Mouse (Mus musculus) stomach, embryonic 16.5 days (tissue): ENCODE measurements at regions not wholly inside any gene's neighbourhood (a gene's known extent, or its start where the extent isn't known, plus 50 kb on each side); places are given as distances from the start of the nearest gene placed in this dataset.

Source experiments
- ATAC-seq: fragments of 200-750 bp; cut with Nextera tagmentation; 2 replicates; pipeline ENCODE4 v1.8.0; 2017; ENCODE audit warnings: moderate number of reproducible peaks, moderate TSS enrichment; ENCODE audit not compliant: insufficient read depth, low FRiP score
- H3K27ac ChIP-seq: fragments of 300-500 bp; sonication (generic); 2 replicates; pipeline ENCODE4 v1.5.1; 2014; ENCODE audit warnings: low read length
- H3K27me3 ChIP-seq: fragments of 300-500 bp; sonication (generic); 2 replicates; pipeline ENCODE4 v1.6.1; 2014; ENCODE audit warnings: low read length, control low read depth, mixed read lengths; ENCODE audit not compliant: control insufficient read depth, insufficient read depth
- H3K36me3 ChIP-seq: fragments of 300-500 bp; sonication (generic); 2 replicates; pipeline ENCODE4 v1.6.1; 2014; ENCODE audit warnings: low read length; ENCODE audit not compliant: control insufficient read depth, insufficient read depth
- H3K4me1 ChIP-seq: fragments of 300-500 bp; sonication (generic); 2 replicates; pipeline ENCODE4 v1.6.1; 2014; ENCODE audit warnings: low read length, control low read depth, mixed read lengths; ENCODE audit not compliant: control insufficient read depth, insufficient read depth
- H3K4me2 ChIP-seq: fragments of 300-500 bp; sonication (generic); 2 replicates; pipeline ENCODE4 v1.6.1; 2014; ENCODE audit warnings: low read depth, low read length, mixed read lengths
- H3K4me3 ChIP-seq: fragments of 300-500 bp; sonication (generic); replicated peaks from 2 replicates; pipeline ENCODE4 v1.5.1; 2014; ENCODE audit warnings: mild to moderate bottlenecking, low read length
- H3K9ac ChIP-seq: fragments of 300-500 bp; sonication (generic); 2 replicates; pipeline ENCODE4 v1.6.1; 2014; ENCODE audit warnings: low read length
- H3K9me3 ChIP-seq: fragments of 300-500 bp; sonication (generic); replicated peaks from 2 replicates; pipeline ENCODE4 v1.6.1; 2016; ENCODE audit warnings: low read length, control low read depth; ENCODE audit not compliant: control insufficient read depth
- WGBS: fragments of 180-500 bp; shearing (Covaris S2); extraction: QIAGEN DNeasy Blood & Tissue Kit; methylation state at CpG from one replicate; pipeline ENCODE4 v1.1.7; 2014; 5-methylcytosine and 5-hydroxymethylcytosine counted together

- 37% methylated on average over 3 of the region's 3 CpGs for WGBS
- Histone ChIP-seq H3K27ac (no peak overlapping the region), H3K27me3 (no peaks in the 10 kb centered on the region), H3K9ac (no peak overlapping the region), H3K4me1 (no peaks in the 10 kb centered on the region), H3K36me3 (no peaks in the 10 kb centered on the region), H3K9me3 (no peaks in the 10 kb centered on the region), H3K4me2 (no peak overlapping the region), H3K4me3 (no peak overlapping the region)
- ATAC-seq: peak; percentile 62; the same call in 1 of the 2 replicates
Measured at GRCm38 (mm10) chr2:94772801-94773200, 334.9 kb upstream of the Api5 start.

GRCm38 (mm10) chr2:94772268-94772667 lies 334.3 kb upstream of the Api5 start:
- no peaks in the 10 kb centered on the region for H3K36me3 ChIP-seq
- ATAC-seq: no peak
- no peak overlapping the region for H3K27ac ChIP-seq
- no peaks in the 10 kb centered on the region for H3K27me3 ChIP-seq
- H3K4me2 ChIP-seq: no peak overlapping the region
- H3K4me1 ChIP-seq: no peaks in the 10 kb centered on the region
- no peak overlapping the region for H3K4me3 ChIP-seq
- 32% methylated on average over 4 of the region's 4 CpGs for WGBS
- H3K9ac ChIP-seq: no peak overlapping the region
- H3K9me3 ChIP-seq: no peaks in the 10 kb centered on the region

GRCm38 (mm10) chr2:94766524-94766923 lies 328.6 kb upstream of the Api5 start:
- Histone ChIP-seq H3K27me3 (no peaks in the 10 kb centered on the region), H3K4me1 (no peaks in the 10 kb centered on the region), H3K4me3 (no peak overlapping the region), H3K4me2 (no peak overlapping the region), H3K27ac (no peak overlapping the region), H3K9me3 (no peaks in the 10 kb centered on the region), H3K36me3 (no peaks in the 10 kb centered on the region), H3K9ac (no peak overlapping the region)
- 91% methylated on average over 2 of the region's 2 CpGs for WGBS
- no peak for ATAC-seq

GRCm38 (mm10) chr2:94764852-94765435 lies 327.0 kb upstream of the Api5 start:
- no peaks in the 10 kb centered on the region for H3K9me3 ChIP-seq
- H3K4me2 ChIP-seq: no peak overlapping the region
- no peaks in the 10 kb centered on the region for H3K27me3 ChIP-seq
- no peak for ATAC-seq
- no peak overlapping the region for H3K4me3 ChIP-seq
- H3K4me1 ChIP-seq: no peaks in the 10 kb centered on the region
- H3K36me3 ChIP-seq: no peaks in the 10 kb centered on the region
- H3K27ac ChIP-seq: no peak overlapping the region
- H3K9ac ChIP-seq: no peak overlapping the region
- 41% methylated on average over 8 of the region's 8 CpGs for WGBS

- no peak overlapping the region for H3K27ac ChIP-seq
- H3K27me3 ChIP-seq: no peaks in the 10 kb centered on the region
- no peaks in the 10 kb centered on the region for H3K4me1 ChIP-seq
- H3K4me3 ChIP-seq: no peak overlapping the region
- no peaks in the 10 kb centered on the region for H3K36me3 ChIP-seq
- WGBS: 26% methylated on average over 3 of the region's 3 CpGs
- no peak overlapping the region for H3K9ac ChIP-seq
- no peak for ATAC-seq
- no peak overlapping the region for H3K4me2 ChIP-seq
- H3K9me3 ChIP-seq: no peaks in the 10 kb centered on the region
Measured at GRCm38 (mm10) chr2:94764451-94764850, 326.5 kb upstream of the Api5 start.

GRCm38 (mm10) chr2:94748161-94748711 lies 310.3 kb upstream of the Api5 start:
- H3K36me3 ChIP-seq: no peaks in the 10 kb centered on the region
- no peaks in the 10 kb centered on the region for H3K4me1 ChIP-seq
- ATAC-seq: no peak
- H3K9me3 ChIP-seq: no peaks in the 10 kb centered on the region
- no peak overlapping the region for H3K4me2 ChIP-seq
- no peaks in the 10 kb centered on the region for H3K27me3 ChIP-seq
- H3K4me3 ChIP-seq: no peak overlapping the region
- no peak overlapping the region for H3K9ac ChIP-seq
- 82% methylated on average over 3 of the region's 3 CpGs for WGBS
- H3K27ac ChIP-seq: no peak overlapping the region

GRCm38 (mm10) chr2:94729791-94730190 lies 291.9 kb upstream of the Api5 start:
- Histone ChIP-seq H3K4me1 (no peaks in the 10 kb centered on the region), H3K9me3 (no peaks in the 10 kb centered on the region), H3K27me3 (no peaks in the 10 kb centered on the region), H3K4me2 (no peak overlapping the region), H3K27ac (no peak overlapping the region), H3K9ac (no peak overlapping the region), H3K4me3 (no peak overlapping the region), H3K36me3 (no peaks in the 10 kb centered on the region)
- 75% methylated on average over 5 of the region's 5 CpGs for WGBS
- ATAC-seq: no peak

- no peaks in the 10 kb centered on the region for H3K27me3 ChIP-seq
- H3K4me2 ChIP-seq: no peak overlapping the region
- H3K9me3 ChIP-seq: no peaks in the 10 kb centered on the region
- H3K9ac ChIP-seq: no peak overlapping the region
- no peak for ATAC-seq
- H3K36me3 ChIP-seq: no peaks in the 10 kb centered on the region
- no peak overlapping the region for H3K4me3 ChIP-seq
- WGBS: 51% methylated on average over 1 of the region's 1 CpGs
- no peaks in the 10 kb centered on the region for H3K4me1 ChIP-seq
- H3K27ac ChIP-seq: no peak overlapping the region
Measured at GRCm38 (mm10) chr2:94699383-94699782, 261.4 kb upstream of the Api5 start.

- no peaks in the 10 kb centered on the region for H3K4me1 ChIP-seq
- H3K27ac ChIP-seq: no peak overlapping the region
- ATAC-seq: no peak
- no peaks in the 10 kb centered on the region for H3K27me3 ChIP-seq
- no peaks in the 10 kb centered on the region for H3K36me3 ChIP-seq
- 84% methylated on average over 3 of the region's 3 CpGs for WGBS
- no peak overlapping the region for H3K4me3 ChIP-seq
- H3K9ac ChIP-seq: no peak overlapping the region
- no peak overlapping the region for H3K4me2 ChIP-seq
- H3K9me3 ChIP-seq: no peaks in the 10 kb centered on the region
Measured at GRCm38 (mm10) chr2:94695212-94695611, 257.3 kb upstream of the Api5 start.
